Mouse (Mus musculus): ENCODE measurements at regions not wholly inside any gene's neighbourhood (a gene's known extent, or its start where the extent isn't known, plus 50 kb on each side); places are given as distances from the start of the nearest gene placed in this dataset.

DNA sequence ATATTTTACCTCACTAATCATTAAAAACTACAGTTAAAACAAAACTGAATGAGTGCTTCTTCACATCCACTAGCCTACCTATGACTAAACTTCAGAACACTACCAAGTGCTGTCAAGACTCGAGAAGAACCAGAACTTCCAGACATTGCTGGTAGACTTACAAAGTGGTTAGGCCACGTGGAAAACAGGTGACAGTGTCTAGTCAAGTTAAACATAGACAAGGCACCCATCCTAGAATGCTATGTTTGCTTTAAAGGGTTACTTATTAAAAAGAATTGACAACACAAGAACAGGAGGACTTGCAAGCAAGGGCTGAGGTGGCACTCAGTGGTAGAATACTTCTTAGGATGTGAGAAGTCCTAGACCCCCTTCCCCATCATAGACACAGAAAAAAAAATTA is 330.9 kb upstream of the Mmadhc start:
- TF ChIP-seq CTCF (IDR thresholded peaks at IDR 0.05; ENCODE audit: control insufficient read depth, insufficient read depth, insufficient replicate concordance, low read depth, low read length) (no peak), POLR2A (IDR thresholded peaks at IDR 0.05; ENCODE audit: control insufficient read depth, low read depth, low read length) (no peak)

All from testis, adult 2 months (tissue).